Mouse (Mus musculus) bone marrow macrophage, adult 2 months (primary cell): ENCODE data around the gene Pard3.

Source experiments
- CTCF ChIP-seq: IDR thresholded peaks from 2 replicates; pipeline ENCODE4 v1.5.1; 2012; ENCODE audit warnings: low read depth, mild to moderate bottlenecking, low read length, moderate library complexity
- POLR2A ChIP-seq: IDR thresholded peaks from 2 replicates; pipeline ENCODE4 v1.6.1; 2012; ENCODE audit warnings: mild to moderate bottlenecking, low read depth, low read length, borderline replicate concordance

DNA sequence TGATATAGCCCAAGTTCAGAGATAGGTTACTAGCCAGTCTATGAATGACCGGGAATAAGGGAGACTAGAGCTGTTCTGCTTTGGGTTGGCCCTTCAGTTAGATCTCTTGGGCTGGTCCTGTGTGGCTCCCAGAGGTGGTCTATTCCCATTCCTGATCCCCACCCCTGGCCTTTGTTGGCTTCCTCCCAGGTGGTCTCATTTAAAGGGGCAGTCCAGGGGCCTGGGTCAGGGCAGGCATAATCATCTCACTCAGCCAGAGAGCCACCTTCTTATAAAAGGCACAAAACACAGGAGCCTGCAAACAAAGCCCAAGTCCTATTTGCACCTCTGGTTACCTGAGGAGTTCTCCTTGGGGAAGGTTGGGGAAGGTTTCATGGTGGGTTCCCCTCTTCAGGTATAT lies 447.6 kb downstream of the Pard3 start:
- TF ChIP-seq POLR2A (no peak), CTCF (no peak)
